Mouse (Mus musculus) erythroblast, embryonic 14.5 days (primary cell): Measurements from ENCODE around the gene E2f1.

Source experiments
- GATA1 ChIP-seq: IDR thresholded peaks from 2 replicates; pipeline ENCODE4 v1.6.1; 2012; ENCODE audit warnings: low read length, inconsistent platforms, mixed read lengths
- TAL1 ChIP-seq: IDR thresholded peaks from 3 replicates; pipeline ENCODE4 v1.6.1; 2012; ENCODE audit warnings: low read length, inconsistent platforms, mixed read lengths

- TF ChIP-seq GATA1 (no peak), TAL1 (no peak)
Measured at GRCm38 (mm10) chr2:154603007-154603637, 33.4 kb upstream of the E2f1 start.
